Mouse (Mus musculus): ENCODE measurements around the gene 1110051M20Rik.

1110051M20Rik gene

DNA sequence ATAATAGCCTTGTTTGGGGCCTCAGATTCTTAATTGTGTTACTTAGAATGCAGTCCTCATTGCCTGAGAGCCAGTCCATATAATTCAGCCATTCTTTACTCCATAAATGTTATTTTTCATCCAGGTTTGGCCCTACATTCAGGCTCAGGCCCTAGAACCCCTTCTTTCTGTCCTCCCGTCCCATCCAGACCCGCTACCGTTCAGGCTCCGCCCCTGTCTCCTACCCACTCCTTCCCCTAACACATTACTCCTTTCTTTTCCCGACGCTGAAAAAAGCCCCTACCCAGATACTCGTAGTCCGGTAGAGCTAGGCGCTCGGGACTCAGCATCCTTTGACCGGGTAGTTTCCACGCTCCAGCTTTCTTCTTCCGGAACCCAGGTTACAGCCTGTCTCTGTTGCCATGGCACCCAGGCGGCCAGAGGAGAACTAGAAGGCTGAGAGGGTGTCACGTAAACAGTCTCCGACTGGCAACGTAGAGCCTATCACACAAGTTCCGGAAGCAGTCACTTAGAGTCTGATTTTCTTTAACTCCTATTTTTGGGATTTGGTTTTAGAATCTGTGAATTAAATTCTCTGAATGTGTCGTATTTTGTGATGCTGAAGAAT, at the start of gene 1110051M20Rik:
Gene 1110051M20Rik (minus strand): TSS at position 419 of the 607 bp plus-strand sequence.
- DNase-seq: peak; percentile 86

DNA sequence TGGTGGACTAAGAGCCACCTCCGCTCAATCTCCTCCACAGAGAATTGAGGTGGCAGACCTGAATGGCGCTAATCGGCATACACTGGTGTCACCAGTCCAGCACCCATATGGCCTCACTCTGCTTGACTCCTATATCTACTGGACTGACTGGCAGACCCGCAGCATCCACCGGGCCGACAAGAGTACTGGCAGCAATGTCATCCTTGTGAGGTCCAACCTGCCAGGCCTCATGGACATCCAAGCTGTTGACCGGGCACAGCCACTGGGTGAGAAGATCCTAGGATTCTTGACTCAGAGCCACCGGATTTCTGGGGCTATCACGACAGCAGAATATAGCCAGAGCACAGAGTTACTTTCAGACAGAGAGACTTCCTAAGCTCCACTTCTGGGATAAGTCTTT, 49.5 kb upstream of the 1110051M20Rik start:
- no peak for DNase-seq

DNA sequence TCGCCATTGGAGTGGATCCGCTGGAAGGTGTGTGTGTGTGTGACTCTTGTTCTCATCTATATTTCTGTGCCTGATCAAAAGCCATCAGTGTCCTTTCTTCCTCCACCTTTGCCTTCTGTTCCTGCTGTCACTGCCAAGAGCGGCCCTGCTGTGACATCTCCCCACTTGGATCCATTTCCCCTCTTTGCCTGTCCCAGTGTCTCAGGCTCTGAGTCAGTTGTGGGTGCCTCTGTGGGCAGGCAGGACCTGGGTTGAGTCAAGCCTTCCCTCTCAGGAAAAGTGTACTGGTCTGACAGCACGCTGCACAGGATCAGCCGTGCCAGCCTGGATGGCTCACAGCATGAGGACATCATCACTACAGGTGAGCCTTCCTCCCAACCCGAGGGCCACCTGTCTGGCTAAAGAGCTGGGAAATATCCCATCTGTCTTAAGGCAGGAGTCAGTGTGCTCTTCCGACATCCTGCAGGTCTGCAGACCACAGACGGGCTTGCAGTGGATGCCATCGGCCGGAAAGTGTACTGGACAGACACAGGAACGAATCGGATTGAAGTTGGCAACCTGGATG, 47.6 kb upstream of the 1110051M20Rik start:
- DNase-seq: no peak

DNA sequence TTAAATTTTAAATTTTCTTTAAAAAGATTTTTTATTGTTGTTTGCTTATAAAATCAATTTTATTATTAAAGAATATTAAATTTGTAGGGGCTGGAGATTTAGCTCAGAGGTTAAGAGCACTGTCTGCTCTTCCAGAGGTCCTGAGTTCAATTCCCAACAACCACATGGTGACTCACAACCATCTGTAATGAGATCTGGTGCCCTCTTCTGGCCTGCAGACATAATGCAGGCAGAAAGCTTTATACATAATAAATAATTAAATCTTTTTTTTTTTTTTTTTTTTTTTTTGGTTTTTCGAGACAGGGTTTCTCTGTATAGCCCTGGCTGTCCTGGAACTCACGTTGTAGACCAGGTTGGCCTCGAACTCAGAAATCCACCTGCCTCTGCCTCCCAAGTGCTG, 42.8 kb upstream of the 1110051M20Rik start:
- peak; percentile 40 for DNase-seq

DNA sequence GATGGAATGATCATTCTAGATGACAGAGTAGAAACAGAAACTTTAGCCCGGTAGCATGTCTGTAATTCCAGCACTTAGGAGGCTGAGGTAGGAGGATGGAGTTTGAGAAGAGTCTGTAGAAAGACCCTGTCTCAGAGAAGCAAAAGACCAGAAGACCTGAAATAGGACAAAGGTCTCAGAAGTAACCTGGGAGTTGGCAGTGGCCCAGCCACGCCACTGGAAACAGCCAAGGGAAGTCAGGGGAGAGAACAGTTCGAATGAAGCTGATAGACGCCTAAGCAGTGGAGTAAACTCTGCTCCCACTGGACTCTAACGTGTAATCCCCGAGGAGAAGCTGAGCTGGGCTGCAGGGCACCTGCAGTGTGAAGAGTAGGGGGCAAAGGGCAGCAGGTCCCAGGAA, 40.8 kb upstream of the 1110051M20Rik start:
- DNase-seq: no peak

DNA sequence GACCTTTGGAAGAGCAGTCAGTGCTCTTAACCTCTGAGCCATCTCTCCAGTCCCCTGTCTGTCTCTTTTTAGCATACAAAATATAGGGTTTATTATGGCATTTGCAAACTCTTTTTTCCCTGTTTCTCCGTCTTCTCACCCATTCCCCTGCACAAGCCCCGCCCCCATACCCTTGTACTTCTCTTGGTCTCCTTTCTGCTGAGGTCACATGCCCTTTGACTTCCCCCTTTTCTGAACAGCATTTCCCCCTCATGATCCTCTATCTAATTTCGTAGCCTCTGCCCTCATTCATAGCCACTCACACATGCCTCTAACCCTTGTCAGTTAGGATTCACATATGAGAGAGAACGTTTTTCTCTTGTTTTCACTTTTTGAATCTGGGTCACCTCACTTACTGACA, 40.2 kb upstream of the 1110051M20Rik start:
- DNase-seq: no peak

DNA sequence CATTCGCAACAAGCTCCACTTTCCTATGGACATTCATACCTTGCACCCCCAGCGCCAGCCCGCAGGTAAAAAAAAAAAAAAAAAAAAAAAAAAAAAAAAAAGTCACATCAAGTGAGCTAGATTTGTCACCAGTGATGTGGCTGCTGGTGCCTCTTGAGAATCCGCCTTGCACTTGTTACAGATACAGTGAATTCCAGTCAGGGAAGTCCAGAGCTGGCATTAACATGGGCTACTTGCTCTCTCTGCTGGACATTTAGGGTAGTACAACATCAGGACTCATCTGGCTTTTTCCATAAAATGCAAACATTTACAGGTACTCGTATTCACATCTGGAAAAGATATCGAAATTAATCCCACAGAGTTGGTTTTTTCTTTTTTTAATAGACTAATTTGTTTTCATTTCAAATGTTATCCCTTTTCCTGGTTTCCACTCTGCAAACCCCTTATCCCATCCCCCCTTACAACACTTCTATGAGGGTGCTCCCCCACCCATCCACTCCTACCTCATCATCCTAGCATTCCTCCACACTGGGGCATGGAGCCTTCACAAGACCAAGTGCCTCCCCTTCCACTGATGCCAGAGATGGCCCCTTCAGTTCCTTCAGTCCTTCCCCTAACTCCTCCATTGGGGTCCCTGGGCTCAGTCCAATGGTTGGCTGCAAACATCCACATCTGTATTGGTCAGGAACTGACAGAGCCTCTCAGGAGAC, 36.5 kb upstream of the 1110051M20Rik start:
- peak; percentile 40 for DNase-seq

DNA sequence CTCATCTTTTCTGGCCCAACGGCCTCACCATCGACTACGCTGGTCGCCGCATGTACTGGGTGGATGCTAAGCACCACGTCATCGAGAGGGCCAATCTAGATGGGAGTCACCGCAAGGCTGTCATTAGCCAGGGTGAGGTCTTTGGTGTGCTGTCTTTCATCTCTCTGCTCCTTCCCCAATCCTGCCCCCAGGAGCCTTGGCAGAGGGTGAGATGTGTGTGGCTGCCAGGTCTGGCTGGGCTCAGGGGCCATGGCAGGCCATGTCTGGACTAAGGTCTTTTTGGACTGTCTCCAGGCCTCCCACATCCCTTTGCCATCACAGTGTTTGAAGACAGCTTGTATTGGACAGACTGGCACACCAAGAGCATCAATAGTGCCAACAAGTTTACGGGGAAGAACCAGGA, 35.9 kb upstream of the 1110051M20Rik start:
- no peak for DNase-seq

DNA sequence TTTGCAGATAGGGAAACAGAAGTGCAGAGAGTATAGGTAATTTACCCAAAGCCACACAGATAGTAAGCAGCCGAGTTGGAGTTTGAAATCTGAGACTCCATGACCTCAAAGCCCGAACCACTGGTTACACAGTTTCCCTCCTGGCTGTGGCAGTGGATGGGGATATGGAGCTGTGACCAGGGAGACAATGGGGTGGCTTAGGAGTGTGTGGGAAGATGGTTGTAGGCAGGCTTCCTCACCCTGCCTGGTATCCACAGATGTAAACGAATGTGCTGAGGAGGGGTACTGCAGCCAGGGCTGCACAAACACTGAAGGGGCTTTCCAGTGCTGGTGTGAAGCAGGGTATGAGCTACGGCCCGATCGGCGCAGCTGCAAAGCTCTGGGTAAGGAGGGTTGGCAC, 32.3 kb upstream of the 1110051M20Rik start:
- DNase-seq: no peak

DNA sequence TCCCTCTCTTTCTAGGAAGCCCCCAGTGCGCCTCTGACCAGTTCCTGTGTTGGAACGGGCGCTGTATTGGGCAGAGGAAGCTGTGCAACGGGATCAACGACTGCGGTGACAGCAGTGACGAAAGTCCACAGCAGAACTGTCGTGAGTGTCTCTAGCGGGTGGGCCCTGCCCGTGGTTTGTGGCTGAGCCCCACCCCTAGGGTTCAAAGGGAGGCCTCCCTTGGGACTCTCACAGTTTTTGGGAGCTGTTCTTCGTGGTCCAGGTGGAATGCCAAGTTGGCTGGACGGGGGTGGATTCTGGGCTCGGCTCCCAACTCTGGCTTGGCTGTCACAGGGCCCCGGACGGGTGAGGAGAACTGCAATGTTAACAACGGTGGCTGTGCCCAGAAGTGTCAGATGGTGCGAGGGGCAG, 31.8 kb upstream of the 1110051M20Rik start:
- no peak for DNase-seq

DNA sequence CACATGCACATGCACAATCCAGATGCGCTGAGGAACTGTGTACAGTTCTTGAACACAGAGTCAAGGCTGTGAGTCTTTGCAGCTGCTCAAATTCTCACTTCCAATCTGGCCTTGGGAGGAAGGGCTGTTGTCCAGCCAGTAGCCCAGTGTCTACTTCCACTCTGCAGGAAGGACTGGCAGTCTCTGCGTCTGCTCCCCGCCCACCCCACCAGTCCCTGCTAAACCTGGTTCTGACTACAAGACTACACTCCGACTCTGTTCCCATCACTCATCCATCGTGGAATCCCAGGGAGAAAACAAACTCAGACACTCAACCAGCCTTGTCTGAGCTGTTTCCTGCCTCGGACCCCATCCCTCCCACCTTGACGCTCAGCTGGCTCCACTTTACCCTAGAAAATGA, 31.3 kb upstream of the 1110051M20Rik start:
- no peak for DNase-seq

DNA sequence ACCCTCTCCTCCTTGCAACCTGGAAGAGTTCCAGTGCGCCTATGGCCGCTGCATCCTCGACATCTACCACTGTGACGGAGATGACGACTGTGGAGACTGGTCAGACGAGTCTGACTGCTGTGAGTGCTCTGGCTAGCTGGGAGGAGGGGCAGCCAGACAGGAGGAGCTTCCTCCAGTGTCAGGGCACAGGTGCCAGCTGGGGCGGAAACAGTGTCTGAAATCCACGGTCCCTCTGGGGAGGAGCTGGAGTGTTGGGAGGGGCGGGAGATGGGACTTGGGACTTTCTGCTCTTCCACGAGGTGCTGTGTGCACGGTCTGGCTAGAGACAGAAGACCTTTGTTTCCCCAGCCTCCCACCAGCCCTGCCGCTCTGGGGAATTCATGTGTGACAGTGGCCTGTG, 29.9 kb upstream of the 1110051M20Rik start:
- no peak for DNase-seq

DNA sequence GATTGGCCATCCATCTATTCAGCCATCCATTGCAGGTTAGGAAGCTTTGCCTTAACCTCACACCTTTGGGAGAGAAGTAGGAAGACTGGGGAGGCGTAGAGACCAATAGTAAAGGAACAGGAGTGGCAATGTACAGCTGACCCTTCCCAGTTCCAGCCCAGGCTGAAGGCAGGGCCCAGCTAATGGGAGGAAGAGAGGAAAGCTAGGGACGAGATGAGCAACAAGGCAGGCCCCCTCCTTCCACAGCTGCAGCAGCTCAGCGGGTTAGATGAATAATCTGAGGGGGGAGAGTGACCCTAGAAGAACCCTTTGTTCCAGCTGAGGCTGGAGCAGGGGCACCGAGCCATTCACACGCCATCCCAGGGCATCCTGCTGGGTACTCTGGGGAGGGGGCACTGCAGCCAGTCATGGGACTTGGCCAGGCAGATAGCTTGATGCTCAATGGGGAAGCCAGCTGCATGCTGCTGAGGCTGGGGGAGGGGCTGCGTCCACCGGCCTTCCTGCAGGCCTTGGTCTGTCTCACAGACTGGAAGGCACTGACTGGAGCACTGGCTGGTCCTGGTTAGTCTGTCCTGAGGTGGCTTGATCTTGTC, 25.6 kb upstream of the 1110051M20Rik start:
- no peak for DNase-seq

DNA sequence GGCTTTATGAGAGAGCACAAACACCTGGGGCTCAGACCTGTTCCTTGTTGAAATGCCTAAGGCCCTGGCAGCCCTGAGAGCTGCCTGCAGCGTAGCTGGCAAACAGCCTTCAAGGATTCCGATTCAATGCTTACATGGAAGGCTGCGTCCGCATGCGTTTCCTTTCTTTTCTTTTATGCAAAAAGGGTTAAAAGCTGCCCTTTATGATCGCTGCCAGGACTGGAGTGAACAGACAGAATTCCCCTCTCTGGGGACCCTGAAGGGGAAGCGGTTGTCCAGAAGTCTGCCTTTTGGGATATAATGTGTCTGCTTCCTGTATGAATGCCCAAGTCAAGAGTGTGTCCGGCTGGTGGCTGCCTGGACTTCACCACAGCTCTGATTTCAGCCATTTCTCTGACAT, 23.1 kb upstream of the 1110051M20Rik start:
- DNase-seq: no peak

DNA sequence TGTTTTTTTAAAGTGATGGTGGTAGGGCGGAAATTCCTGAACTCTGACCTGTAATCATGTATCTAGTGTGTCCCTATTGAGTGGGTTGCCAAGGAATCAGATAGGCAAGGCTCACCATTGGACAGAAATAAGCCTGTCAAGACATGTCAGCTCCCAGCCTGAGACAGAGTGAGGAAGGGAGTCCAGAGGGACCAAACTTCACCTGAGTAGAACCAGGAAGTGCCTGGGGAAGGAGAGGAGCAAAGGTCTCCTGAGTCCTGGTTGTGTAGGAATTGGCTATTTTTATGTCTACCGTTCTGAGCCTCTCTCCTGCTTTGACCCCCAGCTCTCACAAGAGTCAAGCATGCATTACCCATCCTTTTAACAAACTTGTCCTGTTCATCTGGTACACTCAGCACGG, 21.4 kb upstream of the 1110051M20Rik start:
- DNase-seq: no peak

DNA sequence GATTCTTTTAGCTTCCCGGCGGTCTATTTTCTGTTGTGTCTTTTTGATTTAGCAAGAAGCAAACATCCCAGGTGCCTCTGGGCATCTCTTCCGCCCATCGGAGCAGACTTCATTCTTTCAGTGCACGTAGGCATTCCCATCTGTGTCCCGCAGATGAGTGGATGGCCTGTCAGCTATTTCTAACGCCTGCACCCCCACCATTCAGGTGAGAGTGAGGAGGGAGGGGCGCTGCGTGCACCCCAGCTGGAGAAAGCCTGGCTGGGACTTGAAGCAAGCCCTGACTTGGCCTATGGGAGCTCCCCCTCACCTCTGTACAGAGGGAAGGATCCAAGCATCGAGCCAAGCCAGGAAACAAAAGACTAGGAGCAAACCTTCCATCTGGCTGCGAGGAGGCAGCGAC, 18.2 kb upstream of the 1110051M20Rik start:
- DNase-seq: no peak

DNA sequence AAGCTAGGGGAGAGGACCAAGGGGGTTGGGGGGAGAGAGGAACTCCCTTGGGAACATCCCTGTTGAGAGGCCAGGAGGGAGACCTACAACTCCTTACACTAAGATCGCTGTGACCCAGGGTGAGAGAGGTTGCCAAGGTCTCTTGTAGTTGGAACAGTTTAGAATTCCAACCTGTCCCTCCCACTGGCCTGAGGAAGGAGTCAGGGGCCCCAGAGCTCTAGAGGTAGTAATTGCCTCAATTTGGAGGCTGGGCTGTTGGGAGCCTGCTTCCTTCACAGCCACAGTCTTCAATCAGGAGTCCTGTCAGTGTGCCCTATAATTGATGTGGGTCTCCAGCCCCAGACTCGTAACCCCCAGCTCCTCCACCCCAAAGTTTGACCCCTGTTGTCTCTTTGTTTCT, 17.7 kb upstream of the 1110051M20Rik start:
- no peak for DNase-seq

DNA sequence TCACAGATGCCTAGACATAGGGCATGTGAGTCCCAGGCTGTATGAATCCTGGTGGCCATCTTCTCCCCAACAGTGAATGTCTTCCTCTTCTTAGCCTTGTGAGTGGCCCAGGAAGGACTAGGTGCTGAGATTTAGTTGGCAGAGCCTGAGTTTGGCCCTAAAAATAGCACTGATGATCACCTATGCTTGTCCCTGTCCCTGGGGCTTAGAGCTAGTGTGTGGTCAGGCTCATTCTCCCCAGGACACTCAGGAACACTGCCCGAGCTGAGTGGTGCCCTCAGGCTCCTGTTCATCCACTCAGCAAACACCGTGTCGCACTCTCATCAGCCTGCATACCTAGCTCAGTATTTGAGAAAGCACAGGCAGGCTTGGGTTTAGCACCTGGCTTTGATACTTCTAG, 16.8 kb upstream of the 1110051M20Rik start:
- DNase-seq: no peak

DNA sequence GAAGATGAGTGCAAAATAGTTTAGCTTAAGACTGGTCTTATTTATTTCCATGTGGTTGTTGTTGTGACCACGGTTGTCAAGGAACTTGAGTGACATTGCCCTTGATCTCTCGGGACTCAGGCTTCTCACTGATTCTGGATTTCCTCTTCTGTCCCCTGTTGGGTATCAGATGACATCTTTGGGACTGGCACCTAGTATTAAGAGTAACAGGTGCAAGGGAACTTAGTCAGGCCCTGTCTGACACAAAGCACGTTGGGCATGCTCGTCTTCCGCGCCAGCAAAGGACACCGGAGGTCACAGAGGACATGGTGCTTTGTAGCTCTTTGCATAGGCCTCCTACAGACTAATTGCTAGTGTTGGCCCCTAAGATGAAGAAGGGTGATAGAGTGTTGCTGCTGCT, 16.3 kb upstream of the 1110051M20Rik start:
- no peak for DNase-seq

DNA sequence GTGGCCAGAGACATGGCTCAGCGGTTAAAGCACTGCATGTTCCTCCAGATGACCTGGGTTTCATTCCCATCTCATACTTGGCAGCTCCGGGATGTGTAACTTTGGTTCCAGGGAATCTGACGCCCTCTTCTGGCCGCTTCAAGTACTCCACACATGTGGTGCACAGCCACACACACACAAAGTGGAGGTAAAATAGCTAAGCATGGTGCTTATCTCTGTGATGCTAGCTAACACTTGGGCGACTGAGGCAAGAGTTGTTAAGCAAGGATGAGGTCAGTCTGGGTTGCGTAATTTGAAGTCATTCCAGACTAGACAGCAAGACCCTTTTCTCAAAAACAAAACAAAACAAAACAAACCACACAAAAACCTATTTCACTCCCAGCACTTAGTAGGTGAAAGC, 15.6 kb upstream of the 1110051M20Rik start:
- DNase-seq: no peak

DNA sequence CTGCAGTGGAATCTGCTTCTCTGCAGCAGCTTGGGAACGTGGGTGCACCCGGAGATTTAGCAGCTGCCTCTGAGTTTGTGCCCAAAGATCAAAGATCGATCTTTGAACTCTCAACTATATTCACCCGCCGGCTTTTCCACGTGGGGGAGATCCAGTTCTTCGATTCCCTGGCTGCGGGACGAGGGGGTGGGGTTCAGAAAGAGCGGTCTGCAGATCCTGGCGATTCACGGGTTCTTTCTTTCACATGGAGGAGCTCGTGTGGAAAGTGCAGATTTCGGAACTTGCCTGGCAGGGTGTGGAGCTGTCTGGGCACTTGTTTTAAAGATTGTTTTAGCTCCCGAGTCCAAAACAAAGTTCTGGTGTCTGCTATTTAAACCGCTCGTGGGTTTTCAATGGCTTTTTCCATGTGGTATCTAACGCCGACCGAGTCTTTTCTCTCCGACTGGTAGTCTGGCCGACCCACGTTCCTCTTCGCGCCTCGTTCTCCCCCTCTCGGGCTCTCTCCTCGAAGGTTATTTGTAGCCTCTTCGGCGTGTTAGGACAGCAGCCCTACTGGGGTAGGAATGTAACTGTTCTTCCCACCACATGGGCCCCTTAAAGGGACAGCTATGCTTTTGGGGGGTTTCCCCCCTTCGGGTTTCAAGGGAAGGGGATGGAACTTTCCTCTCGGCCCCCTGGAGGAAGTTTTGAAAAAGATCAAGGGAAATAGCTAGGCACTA, 14.3 kb upstream of the 1110051M20Rik start:
- DNase-seq: no peak

DNA sequence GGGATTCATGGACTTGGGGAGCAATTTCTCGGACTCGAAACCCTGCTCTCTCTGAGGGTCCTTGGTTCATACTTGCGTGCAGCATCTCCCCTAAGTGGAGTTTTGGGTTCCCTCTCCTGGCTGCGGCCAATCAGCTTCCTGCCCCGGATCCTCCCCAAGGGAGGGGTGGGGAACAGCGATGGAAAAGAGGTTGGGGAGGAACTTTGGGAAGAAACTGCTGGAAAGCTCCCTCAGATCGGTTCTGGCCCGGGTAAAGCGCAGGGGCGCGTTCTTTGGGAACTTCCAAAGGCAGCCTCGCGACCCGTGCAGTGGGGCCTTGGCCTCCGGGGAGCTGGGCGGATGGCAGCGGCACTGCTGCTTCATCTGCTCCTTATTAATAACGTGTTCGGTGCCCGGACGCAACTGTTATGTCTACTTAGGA, 13.8 kb upstream of the 1110051M20Rik start:
- DNase-seq: no peak

DNA sequence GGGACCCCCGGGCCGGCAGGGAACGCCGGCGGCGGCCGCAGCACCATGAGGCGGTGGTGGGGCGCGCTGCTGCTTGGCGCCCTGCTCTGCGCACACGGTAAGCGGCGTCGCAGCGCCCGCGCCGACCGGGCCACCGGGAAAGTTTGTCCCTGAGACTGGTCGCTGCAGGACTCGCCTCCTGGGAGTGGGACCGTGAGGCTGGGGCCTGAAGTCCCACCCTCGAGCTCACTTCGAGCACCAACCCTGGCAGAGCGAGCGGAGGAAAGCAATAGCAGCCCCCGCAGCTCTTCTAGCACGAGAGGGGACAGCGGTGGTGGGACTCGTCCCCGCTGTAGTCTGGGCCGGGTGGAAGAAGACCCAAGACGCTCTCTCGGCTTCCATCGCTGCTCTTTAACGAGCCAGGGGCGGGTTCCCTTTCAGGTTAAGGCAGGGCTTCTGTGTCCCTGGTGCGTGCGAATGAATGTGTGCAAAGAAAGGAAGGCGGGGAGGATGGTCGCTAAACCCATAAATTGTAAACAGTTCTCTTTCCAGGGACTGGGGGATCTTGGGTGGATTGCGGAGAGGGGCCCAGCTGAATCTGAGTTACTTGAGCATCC, 13.2 kb upstream of the 1110051M20Rik start:
- no peak for DNase-seq
